Mouse (Mus musculus) gastrocnemius, postnatal 36 days (tissue): ENCODE measurements around the gene Sval2. TPM values are rescaled to one million over a fixed set of nuclear protein-coding genes. Genes with fewer than 3 reads are reported as not detected.

ENCODE experiments used
- DNase-seq, 2 experiments: peaks; one replicate each; pipeline ENCODE4 v3.0.0; 2022
- intact Hi-C: fragments of 180-260 bp; cut with DNase I; formaldehyde crosslinking; loops from one replicate; pipeline ENCODE4 v1.15.1; 2025
- long read RNA-seq, 2 experiments: library from polyadenylated mRNA; stranded (forward); transcript quantifications; one replicate each; pipeline ENCODE4 v2.0.0; 2021
- total RNA-seq, 2 experiments: library from RNA; stranded (reverse); gene quantifications; 2 replicates each; pipeline ENCODE4 v1.2.3; 2021

Gene Sval2
- total RNA-seq: not detected
- long read RNA-seq, experiment 1: 0 reads
- long read RNA-seq, experiment 2: 0 reads

DNA sequence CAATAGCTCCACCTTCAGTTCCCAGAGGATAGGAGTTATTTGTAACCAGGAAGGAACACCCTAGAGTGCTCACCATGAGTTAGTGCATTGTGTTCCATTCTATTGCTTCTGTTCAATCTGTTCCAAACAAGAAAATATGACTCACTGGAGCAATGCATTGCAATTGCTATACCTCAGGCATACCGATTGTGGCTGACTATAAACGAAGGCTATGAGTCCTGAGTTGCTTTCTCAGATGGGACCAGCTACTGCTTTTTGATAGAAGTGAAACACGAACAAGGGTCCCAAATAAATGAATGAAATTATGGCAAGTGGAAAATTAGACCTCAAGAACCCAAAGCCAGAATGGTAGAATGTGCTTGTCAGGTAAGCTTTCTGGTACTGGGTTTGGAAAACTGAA is at the start of gene Sval2:
Gene Sval2 (plus strand): TSS at position 301 of the 400 bp plus-strand sequence.
- no peak for DNase-seq
- intact Hi-C loops: no loop called here

- intact Hi-C loops: no loop called here
These were observed 28.7 kb upstream of the Sval2 start for GRCm38 (mm10) chr6:41824086-41824485.

GRCm38 (mm10) chr6:41829516-41829915 is 23.3 kb upstream of the Sval2 start:
- no peak for DNase-seq
- intact Hi-C loops: no loop called here

More at GRCm38 (mm10) chr6:41824086-41824485, 28.7 kb upstream of the Sval2 start:
- no peak for DNase-seq

DNA sequence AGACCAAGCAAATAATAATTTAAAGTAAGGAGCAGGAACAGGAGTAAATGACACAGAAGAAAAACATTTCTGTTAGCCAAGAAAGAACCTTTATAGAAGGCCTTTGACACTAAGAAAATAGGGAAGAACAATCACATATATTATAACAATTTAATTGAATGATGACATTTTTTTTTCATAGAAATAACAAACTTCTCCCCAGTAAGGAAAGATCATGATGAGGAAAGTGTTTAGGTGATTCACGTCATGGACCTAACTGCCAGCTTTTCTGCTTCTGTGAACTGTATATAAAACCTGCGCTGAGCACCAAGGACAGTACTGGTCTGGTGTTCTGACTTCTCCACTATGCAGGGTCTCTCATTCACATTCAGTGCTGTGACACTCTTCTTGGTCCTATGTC is 5.6 kb upstream of the Sval2 start, which contains the start of gene Pip:
Gene Pip (plus strand): TSS at position 301 of the 400 bp plus-strand sequence.
- intact Hi-C loops: no loop called here
- no peak for DNase-seq

DNA sequence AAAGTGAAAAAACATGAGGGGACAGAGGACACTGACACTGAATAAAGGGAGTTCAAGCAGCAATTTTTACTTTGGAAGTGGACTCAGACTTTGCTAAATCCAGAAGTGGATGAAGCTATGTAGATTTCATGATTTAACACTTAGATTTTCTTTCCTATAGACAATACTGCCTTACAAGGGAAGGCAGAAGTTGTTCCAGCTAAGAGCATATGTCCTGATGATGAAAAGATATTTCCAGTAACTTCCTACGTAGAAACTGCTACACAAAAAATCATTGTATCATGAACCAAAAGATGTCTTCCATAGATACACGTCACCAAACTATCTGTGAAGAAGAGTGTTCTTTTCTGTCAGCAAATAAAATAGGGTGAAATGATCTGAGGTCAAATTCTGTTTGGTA is 11.2 kb downstream of the Sval2 start:
- intact Hi-C loops: no loop called here
- DNase-seq: no peak

GRCm38 (mm10) chr6:41911625-41912024 is 58.8 kb downstream of the Sval2 start:
- intact Hi-C loops: no loop called here
- DNase-seq: no peak

Other genes with a start within 250 kb of the Sval2 start
- 1 to 10 TPM; 1.1 to 1.3 TPM for gene Ephb6, start 247.5 kb upstream of the Sval2 start, total RNA-seq
- not detected for gene Trpv6, start 216.6 kb upstream of the Sval2 start, total RNA-seq
- gene Trpv5, start 172.2 kb upstream of the Sval2 start, total RNA-seq: not detected
- not detected for gene Llcfc1, start 168.6 kb upstream of the Sval2 start, total RNA-seq
- not detected for gene Kel, start 148.7 kb upstream of the Sval2 start, total RNA-seq
- gene Olfr459, start 77.8 kb upstream of the Sval2 start, total RNA-seq: not detected
- gene Pip, start 5.5 kb upstream of the Sval2 start, total RNA-seq: not detected
- not detected for gene Sval1, start 98.6 kb downstream of the Sval2 start, total RNA-seq
- not detected for gene Sval3, start 115.2 kb downstream of the Sval2 start, total RNA-seq
- not detected for gene Sva, start 185.4 kb downstream of the Sval2 start, total RNA-seq